In genomic region chr4:129821087-129821616, GRCm38 (mm10) we compare ENCODE assay signal across 8 mouse cellular contexts. TPM values are rescaled to one million over a fixed set of nuclear protein-coding genes. Genes with fewer than 3 reads are reported as not detected.
DNase-seq lines count a peak whose midpoint lies in the region; ATAC-seq and TF ChIP-seq lines count a peak whose summit lies in the region.

No protein-coding gene starts in this region.

- H3K4me3 ChIP-seq in testis, adult 2 months (ENCODE audit: control insufficient read depth, low read depth, low read length): peak overlapping the region; percentile 91
- H3K4me3 ChIP-seq in heart, postnatal 0 days (ENCODE audit: low read depth, low read length): peak overlapping the region; percentile 95
- H3K4me3 ChIP-seq in megakaryocyte, embryonic 14.5 days (replicated peaks): peak overlapping the region; percentile 97

- TF ChIP-seq CTCF in testis, adult 2 months (IDR thresholded peaks at IDR 0.05; ENCODE audit: control insufficient read depth, insufficient read depth, insufficient replicate concordance, low read depth, low read length): no peak
- TF ChIP-seq CTCF in heart, postnatal 0 days (IDR thresholded peaks at IDR 0.05; ENCODE audit: low read depth): no peak

- peak overlapping the region; percentile 97 for H3K9ac ChIP-seq in heart, postnatal 0 days (replicated peaks; ENCODE audit: low read depth, low read length)

- H3K4me2 ChIP-seq in heart, postnatal 0 days (ENCODE audit: low read depth, low read length): peak overlapping the region; percentile 83

- no peak overlapping the region for H3K27ac ChIP-seq in testis, adult 2 months (ENCODE audit: control insufficient read depth, insufficient read depth, low read depth, low read length)
- peak overlapping the region; percentile 99 for H3K27ac ChIP-seq in heart, postnatal 0 days (ENCODE audit: low read depth)

- no peak for TF ChIP-seq EP300 in heart, postnatal 0 days (IDR thresholded peaks at IDR 0.05; ENCODE audit: low read depth)

- peaks cover 19% of the 10 kb centered on the region for H3K4me1 ChIP-seq in testis, adult 2 months (ENCODE audit: control insufficient read depth, insufficient read depth, low read length)
- H3K4me1 ChIP-seq in heart, postnatal 0 days (ENCODE audit: control insufficient read depth, insufficient read depth): peaks cover 59% of the 10 kb centered on the region
- peaks cover 49% of the 10 kb centered on the region for H3K4me1 ChIP-seq in megakaryocyte, embryonic 14.5 days

- no peak for ATAC-seq in heart, postnatal 0 days (ENCODE audit: insufficient read depth, low read depth)

- H3K9me3 ChIP-seq in heart, postnatal 0 days (replicated peaks; ENCODE audit: control insufficient read depth, low read length): no peaks in the 10 kb centered on the region
- H3K9me3 ChIP-seq in megakaryocyte, embryonic 14.5 days: no peaks in the 10 kb centered on the region

- DNase-seq in adrenal gland, adult 2 months: peak; percentile 68
- no peak for DNase-seq in adrenal gland, postnatal 4 days (ENCODE audit: low spot score in 2 of 2)
- DNase-seq in testis, postnatal 14 days (ENCODE audit: low spot score): no peak
- peak; percentile 56 for DNase-seq in heart, postnatal 0 days (ENCODE audit: low spot score)
- DNase-seq in urinary bladder, postnatal 14 days (ENCODE audit: low spot score): no peak
- no peak for DNase-seq in layer of hippocampus, postnatal 10 days (ENCODE audit: low spot score in 2 of 2)

- H3K27me3 ChIP-seq in testis, adult 2 months (ENCODE audit: control insufficient read depth, insufficient read depth, low read length): no peaks in the 10 kb centered on the region
- H3K27me3 ChIP-seq in heart, postnatal 0 days (ENCODE audit: control insufficient read depth, insufficient read depth, low read length): no peaks in the 10 kb centered on the region
- H3K27me3 ChIP-seq in megakaryocyte, embryonic 14.5 days (replicated peaks): no peaks in the 10 kb centered on the region

- H3K36me3 ChIP-seq in testis, adult 2 months (ENCODE audit: control insufficient read depth, insufficient read depth, low read length): no peaks in the 10 kb centered on the region
- H3K36me3 ChIP-seq in heart, postnatal 0 days (replicated peaks; ENCODE audit: control insufficient read depth, insufficient read depth, low read length): no peaks in the 10 kb centered on the region
- peaks cover 23% of the 10 kb centered on the region for H3K36me3 ChIP-seq in megakaryocyte, embryonic 14.5 days (replicated peaks; ENCODE audit: low read length)

- WGBS in heart, postnatal 0 days: under 1% methylated on average over 16 of the region's 16 CpGs

- no peak for TF ChIP-seq POLR2A in testis, adult 2 months (IDR thresholded peaks at IDR 0.05; ENCODE audit: control insufficient read depth, low read depth, low read length)

RNA-seq across cellular contexts. Expression of gene Ptp4a2, which starts 10.1 kb away (rescaled TPM):
- 100 to 1,000 TPM; 378 to 409 TPM for total RNA-seq in adrenal gland, adult 2 months (2021)
- 41.0 and 48.2 TPM in 2 replicates for polyA plus RNA-seq in adrenal gland, adult 2 months (2012; rRNA removed)
- total RNA-seq in adrenal gland, postnatal 4 days (2021): 100 to 1,000 TPM; 282 to 309 TPM
- 39.9 and 48.8 TPM in 2 replicates for polyA plus RNA-seq in testis, adult 2 months (2012; rRNA removed)
- 132 and 176 TPM in 2 replicates for total RNA-seq in heart, postnatal 0 days (2014; rRNA removed; ENCODE audit: low replicate concordance)
- 407 and 417 TPM in 2 replicates for polyA plus RNA-seq in heart, postnatal 0 days (2015; fragmentation: Nextera tagmentation; extraction: Ambion mirVana)
- 14.5 and 30.1 TPM in 2 replicates for polyA plus RNA-seq in megakaryocyte, embryonic 14.5 days (2012; ENCODE audit: insufficient read depth, low replicate concordance)
- total RNA-seq in layer of hippocampus, postnatal 10 days (2021): 100 to 1,000 TPM; 125 to 136 TPM

Comparison
In these comparisons a context has a peak if more than half of its experiments do, and no peak if none do; other contexts are left out.
1. DNase-seq: peak in adrenal gland, adult 2 months (single experiment) and heart, postnatal 0 days (single experiment); none in adrenal gland, postnatal 4 days (0 of 2), testis, postnatal 14 days (single experiment), urinary bladder, postnatal 14 days (single experiment) and layer of hippocampus, postnatal 10 days (0 of 2).
2. Peak in every context shown above with its lines, with median percentiles within 50 percentile points of each other: H3K4me3 ChIP-seq.